Mouse (Mus musculus): ENCODE data around the gene St5. TPM values are rescaled to one million over a fixed set of nuclear protein-coding genes. Genes with fewer than 3 reads are reported as not detected.

Gene St5
- total and polyA plus RNA-seq, 3 experiments, result 24.3 to 40.3 (median 28.4) TPM

- intact Hi-C loops (cut with DNase I), result no loop called here
- peak overlapping the region; percentile 5 for H3K27ac ChIP-seq
- WGBS, result 93% methylated on average over 2 of the region's 2 CpGs
- no peak overlapping the region for H3K9ac ChIP-seq (ENCODE audit: low read depth, low read length)
- H3K4me1 ChIP-seq (ENCODE audit: control insufficient read depth, insufficient read depth, low read length), result peaks cover 34% of the 10 kb centered on the region
- no peaks in the 10 kb centered on the region for H3K27me3 ChIP-seq (ENCODE audit: control insufficient read depth, insufficient read depth, low read length)
- DNase-seq, result no peak
- no peak overlapping the region for H3K4me3 ChIP-seq
- TF ChIP-seq POLR2A (IDR thresholded peaks at IDR 0.05; ENCODE audit: insufficient read depth, low read depth, low read length) (no peak), CTCF (IDR thresholded peaks at IDR 0.05) (0 out of 2 replicates have a peak, but pooled peaks have one; percentile 20)
- 0 out of 2 replicates have a peak, but pooled peaks cover 1% of the 10 kb centered on the region for H3K79me2 ChIP-seq (replicated peaks; ENCODE audit: control insufficient read depth, insufficient read depth, low read length)
- peaks cover 48% of the 10 kb centered on the region for H3K36me3 ChIP-seq (ENCODE audit: control insufficient read depth, insufficient read depth, low read length)
Measured at GRCm38 (mm10) chr7:109546186-109546585, 157.2 kb downstream of the St5 start.

GRCm38 (mm10) chr7:109545255-109545993, 158.0 kb downstream of the St5 start:
- Histone ChIP-seq H3K36me3 (ENCODE audit: control insufficient read depth, insufficient read depth, low read length) (peaks cover 48% of the 10 kb centered on the region), H3K27me3 (ENCODE audit: control insufficient read depth, insufficient read depth, low read length) (no peaks in the 10 kb centered on the region), H3K9ac (ENCODE audit: low read depth, low read length) (no peak overlapping the region), H3K4me1 (ENCODE audit: control insufficient read depth, insufficient read depth, low read length) (peaks cover 33% of the 10 kb centered on the region), H3K79me2 (replicated peaks; ENCODE audit: control insufficient read depth, insufficient read depth, low read length) (no peaks in the 10 kb centered on the region), H3K27ac (peak overlapping the region; percentile 63), H3K4me3 (no peak overlapping the region)
- peak; percentile 53 to 63 for DNase-seq
- TF ChIP-seq CTCF (IDR thresholded peaks at IDR 0.05) (no peak), POLR2A (IDR thresholded peaks at IDR 0.05; ENCODE audit: insufficient read depth, low read depth, low read length) (no peak), EP300 (IDR thresholded peaks at IDR 0.05; ENCODE audit: insufficient read depth, low read depth, low read length) (no peak)
- 37% methylated on average over 10 of the region's 10 CpGs for WGBS
- intact Hi-C loops (cut with DNase I), result no loop called here

- Histone ChIP-seq H3K27me3 (ENCODE audit: control insufficient read depth, insufficient read depth, low read length) (no peaks in the 10 kb centered on the region), H3K27ac (peak overlapping the region; percentile 63), H3K36me3 (ENCODE audit: control insufficient read depth, insufficient read depth, low read length) (peaks cover 42% of the 10 kb centered on the region), H3K79me2 (replicated peaks; ENCODE audit: control insufficient read depth, insufficient read depth, low read length) (no peaks in the 10 kb centered on the region), H3K4me3 (no peak overlapping the region), H3K9ac (ENCODE audit: low read depth, low read length) (no peak overlapping the region), H3K4me1 (ENCODE audit: control insufficient read depth, insufficient read depth, low read length) (peaks cover 31% of the 10 kb centered on the region)
- no peak for DNase-seq
- no peak for TF ChIP-seq POLR2A (IDR thresholded peaks at IDR 0.05; ENCODE audit: insufficient read depth, low read depth, low read length)
- TF ChIP-seq EP300 (IDR thresholded peaks at IDR 0.05; ENCODE audit: insufficient read depth, low read depth, low read length), result no peak
- no peak for TF ChIP-seq CTCF (IDR thresholded peaks at IDR 0.05)
- 38% methylated on average over 5 of the region's 5 CpGs for WGBS
- intact Hi-C loops (cut with DNase I), result no loop called here
Measured at GRCm38 (mm10) chr7:109544792-109545191, 158.6 kb downstream of the St5 start.

GRCm38 (mm10) chr7:109542364-109542628, 161.1 kb downstream of the St5 start:
- TF ChIP-seq CTCF (IDR thresholded peaks at IDR 0.05) (no peak), POLR2A (IDR thresholded peaks at IDR 0.05; ENCODE audit: insufficient read depth, low read depth, low read length) (no peak), EP300 (IDR thresholded peaks at IDR 0.05; ENCODE audit: insufficient read depth, low read depth, low read length) (no peak)
- Histone ChIP-seq H3K36me3 (ENCODE audit: control insufficient read depth, insufficient read depth, low read length) (peaks cover 37% of the 10 kb centered on the region), H3K9ac (ENCODE audit: low read depth, low read length) (peak overlapping the region; percentile 10; the same call in 1 of the 2 replicates)

GRCm38 (mm10) chr7:109541609-109542363, 161.6 kb downstream of the St5 start:
- TF ChIP-seq CTCF (IDR thresholded peaks at IDR 0.05), result no peak
- peak; percentile 24; the same call in 1 of the 2 replicates for TF ChIP-seq EP300 (IDR thresholded peaks at IDR 0.05; ENCODE audit: insufficient read depth, low read depth, low read length)
- peak; percentile 12; the same call in 1 of the 2 replicates for TF ChIP-seq POLR2A (IDR thresholded peaks at IDR 0.05; ENCODE audit: insufficient read depth, low read depth, low read length)
- WGBS, result 53% methylated on average over 10 of the region's 10 CpGs
- Histone ChIP-seq H3K27ac (peak overlapping the region; percentile 92), H3K79me2 (replicated peaks; ENCODE audit: control insufficient read depth, insufficient read depth, low read length) (no peaks in the 10 kb centered on the region), H3K36me3 (ENCODE audit: control insufficient read depth, insufficient read depth, low read length) (peaks cover 38% of the 10 kb centered on the region), H3K9ac (ENCODE audit: low read depth, low read length) (peak overlapping the region; percentile 10; the same call in 1 of the 2 replicates), H3K27me3 (ENCODE audit: control insufficient read depth, insufficient read depth, low read length) (no peaks in the 10 kb centered on the region), H3K4me3 (no peak overlapping the region), H3K4me1 (ENCODE audit: control insufficient read depth, insufficient read depth, low read length) (peaks cover 30% of the 10 kb centered on the region)
- DNase-seq, result peak; percentile 17 to 35
- intact Hi-C loops (cut with DNase I), result loop anchor here (2.0 kb wide), 1 partner anchor 15 kb away; no protein-coding TSS in a partner anchor

More at GRCm38 (mm10) chr7:109542364-109542628, 161.1 kb downstream of the St5 start:
- no peaks in the 10 kb centered on the region for H3K27me3 ChIP-seq (ENCODE audit: control insufficient read depth, insufficient read depth, low read length)
- 42% methylated on average over 3 of the region's 3 CpGs for WGBS
- H3K4me3 ChIP-seq, result no peak overlapping the region
- peaks cover 28% of the 10 kb centered on the region for H3K4me1 ChIP-seq (ENCODE audit: control insufficient read depth, insufficient read depth, low read length)
- intact Hi-C loops (cut with DNase I), result loop anchor here (2.0 kb wide), 1 partner anchor 15 kb away; no protein-coding TSS in a partner anchor
- DNase-seq, result no peak
- H3K79me2 ChIP-seq (replicated peaks; ENCODE audit: control insufficient read depth, insufficient read depth, low read length), result no peaks in the 10 kb centered on the region
- peak overlapping the region; percentile 92 for H3K27ac ChIP-seq

GRCm38 (mm10) chr7:109540902-109541301, 162.5 kb downstream of the St5 start:
- Histone ChIP-seq H3K27ac (peak overlapping the region; percentile 92), H3K4me1 (ENCODE audit: control insufficient read depth, insufficient read depth, low read length) (peaks cover 30% of the 10 kb centered on the region), H3K9ac (ENCODE audit: low read depth, low read length) (no peak overlapping the region), H3K36me3 (ENCODE audit: control insufficient read depth, insufficient read depth, low read length) (peaks cover 39% of the 10 kb centered on the region), H3K4me3 (no peak overlapping the region), H3K79me2 (replicated peaks; ENCODE audit: control insufficient read depth, insufficient read depth, low read length) (no peaks in the 10 kb centered on the region), H3K27me3 (ENCODE audit: control insufficient read depth, insufficient read depth, low read length) (no peaks in the 10 kb centered on the region)
- no peak for DNase-seq
- TF ChIP-seq EP300 (IDR thresholded peaks at IDR 0.05; ENCODE audit: insufficient read depth, low read depth, low read length), result no peak
- intact Hi-C loops (cut with DNase I), result no loop called here

Measured in heart, adult 2 months (tissue).